Mouse (Mus musculus): ENCODE results near the gene Ttbk2.

GRCm38 (mm10) chr2:120887601-120888000, 37.2 kb upstream of the Ttbk2 start:
- no peak for TF ChIP-seq CTCF (IDR thresholded peaks at IDR 0.05; ENCODE audit: control insufficient read depth, insufficient read depth, low read length)
- no peak for TF ChIP-seq POLR2A (IDR thresholded peaks at IDR 0.05; ENCODE audit: borderline replicate concordance, control insufficient read depth, low read depth, low read length)

All from bone marrow, adult 2 months (tissue).